Mouse (Mus musculus): ENCODE results near the gene Dnah17. TPM values are rescaled to one million over a fixed set of nuclear protein-coding genes. Genes with fewer than 3 reads are reported as not detected.

Dnah17 gene
- total and polyA plus RNA-seq, 2 experiments, result under 0.01 TPM

GRCm38 (mm10) chr11:118068812-118069332, 61.6 kb downstream of the Dnah17 start:
- TF ChIP-seq POLR2A (IDR thresholded peaks at IDR 0.05; ENCODE audit: extremely low read depth, insufficient read depth, low read length), result no peak
- no peak for TF ChIP-seq CTCF (IDR thresholded peaks at IDR 0.05; ENCODE audit: low read depth, low read length)
- H3K36me3 ChIP-seq (ENCODE audit: control insufficient read depth, insufficient read depth, low read length), result no peaks in the 10 kb centered on the region
- no peaks in the 10 kb centered on the region for H3K4me1 ChIP-seq (ENCODE audit: control insufficient read depth, insufficient read depth, low read length)
- H3K9ac ChIP-seq (ENCODE audit: low read depth, low read length), result no peak overlapping the region
- H3K27me3 ChIP-seq (ENCODE audit: control insufficient read depth, insufficient read depth, low read length), result no peaks in the 10 kb centered on the region
- H3K27ac ChIP-seq (replicated peaks; ENCODE audit: insufficient read depth, low read depth, low read length), result no peak overlapping the region
- DNase-seq (ENCODE audit: extremely low read depth, low read depth, low spot score), result no peak
- H3K79me2 ChIP-seq (ENCODE audit: control insufficient read depth, insufficient read depth, low read length), result no peaks in the 10 kb centered on the region
- no peak overlapping the region for H3K4me3 ChIP-seq (ENCODE audit: insufficient read depth, low read depth, low read length)
- 82% methylated on average over 16 of the region's 16 CpGs for WGBS

- 89% methylated on average over 8 of the region's 8 CpGs for WGBS
- H3K4me1 ChIP-seq (ENCODE audit: control insufficient read depth, insufficient read depth, low read length), result no peaks in the 10 kb centered on the region
- H3K36me3 ChIP-seq (ENCODE audit: control insufficient read depth, insufficient read depth, low read length), result no peaks in the 10 kb centered on the region
- no peak overlapping the region for H3K4me3 ChIP-seq (ENCODE audit: insufficient read depth, low read depth, low read length)
- H3K9ac ChIP-seq (ENCODE audit: low read depth, low read length), result no peak overlapping the region
- TF ChIP-seq CTCF (IDR thresholded peaks at IDR 0.05; ENCODE audit: low read depth, low read length) (no peak), POLR2A (IDR thresholded peaks at IDR 0.05; ENCODE audit: extremely low read depth, insufficient read depth, low read length) (no peak)
- DNase-seq (ENCODE audit: extremely low read depth, low read depth, low spot score), result no peak
- H3K27me3 ChIP-seq (ENCODE audit: control insufficient read depth, insufficient read depth, low read length), result no peaks in the 10 kb centered on the region
- no peaks in the 10 kb centered on the region for H3K79me2 ChIP-seq (ENCODE audit: control insufficient read depth, insufficient read depth, low read length)
- H3K27ac ChIP-seq (replicated peaks; ENCODE audit: insufficient read depth, low read depth, low read length), result no peak overlapping the region
Measured at GRCm38 (mm10) chr11:118067588-118067987, 62.8 kb downstream of the Dnah17 start.

- Histone ChIP-seq H3K27ac (replicated peaks; ENCODE audit: insufficient read depth, low read depth, low read length) (no peak overlapping the region), H3K79me2 (ENCODE audit: control insufficient read depth, insufficient read depth, low read length) (no peaks in the 10 kb centered on the region), H3K27me3 (ENCODE audit: control insufficient read depth, insufficient read depth, low read length) (0 out of 2 replicates have a peak, but pooled peaks cover 2% of the 10 kb centered on the region), H3K4me1 (ENCODE audit: control insufficient read depth, insufficient read depth, low read length) (no peaks in the 10 kb centered on the region), H3K9ac (ENCODE audit: low read depth, low read length) (no peak overlapping the region), H3K36me3 (ENCODE audit: control insufficient read depth, insufficient read depth, low read length) (no peaks in the 10 kb centered on the region), H3K4me3 (ENCODE audit: insufficient read depth, low read depth, low read length) (no peak overlapping the region)
- DNase-seq (ENCODE audit: extremely low read depth, low read depth, low spot score), result no peak
- WGBS, result 61% methylated on average over 14 of the region's 14 CpGs
- TF ChIP-seq CTCF (IDR thresholded peaks at IDR 0.05; ENCODE audit: low read depth, low read length) (no peak), POLR2A (IDR thresholded peaks at IDR 0.05; ENCODE audit: extremely low read depth, insufficient read depth, low read length) (no peak)
Measured at GRCm38 (mm10) chr11:118060038-118060437, 70.4 kb downstream of the Dnah17 start.

- TF ChIP-seq CTCF (IDR thresholded peaks at IDR 0.05; ENCODE audit: low read depth, low read length) (no peak), POLR2A (IDR thresholded peaks at IDR 0.05; ENCODE audit: extremely low read depth, insufficient read depth, low read length) (no peak)
- Histone ChIP-seq H3K4me3 (ENCODE audit: insufficient read depth, low read depth, low read length) (no peak overlapping the region), H3K27ac (replicated peaks; ENCODE audit: insufficient read depth, low read depth, low read length) (no peak overlapping the region), H3K36me3 (ENCODE audit: control insufficient read depth, insufficient read depth, low read length) (no peaks in the 10 kb centered on the region), H3K79me2 (ENCODE audit: control insufficient read depth, insufficient read depth, low read length) (no peaks in the 10 kb centered on the region), H3K4me1 (ENCODE audit: control insufficient read depth, insufficient read depth, low read length) (no peaks in the 10 kb centered on the region), H3K27me3 (ENCODE audit: control insufficient read depth, insufficient read depth, low read length) (0 out of 2 replicates have a peak, but pooled peaks cover 2% of the 10 kb centered on the region), H3K9ac (ENCODE audit: low read depth, low read length) (no peak overlapping the region)
- 64% methylated on average over 10 of the region's 10 CpGs for WGBS
- DNase-seq (ENCODE audit: extremely low read depth, low read depth, low spot score), result no peak
Measured at GRCm38 (mm10) chr11:118058872-118059271, 71.6 kb downstream of the Dnah17 start.

GRCm38 (mm10) chr11:118058367-118058766, 72.1 kb downstream of the Dnah17 start:
- 0 out of 2 replicates have a peak, but pooled peaks cover 2% of the 10 kb centered on the region for H3K27me3 ChIP-seq (ENCODE audit: control insufficient read depth, insufficient read depth, low read length)
- no peaks in the 10 kb centered on the region for H3K4me1 ChIP-seq (ENCODE audit: control insufficient read depth, insufficient read depth, low read length)
- 67% methylated on average over 12 of the region's 12 CpGs for WGBS
- H3K9ac ChIP-seq (ENCODE audit: low read depth, low read length), result no peak overlapping the region
- no peak for TF ChIP-seq POLR2A (IDR thresholded peaks at IDR 0.05; ENCODE audit: extremely low read depth, insufficient read depth, low read length)
- TF ChIP-seq CTCF (IDR thresholded peaks at IDR 0.05; ENCODE audit: low read depth, low read length), result no peak
- no peak overlapping the region for H3K4me3 ChIP-seq (ENCODE audit: insufficient read depth, low read depth, low read length)
- no peak overlapping the region for H3K27ac ChIP-seq (replicated peaks; ENCODE audit: insufficient read depth, low read depth, low read length)
- no peak for DNase-seq (ENCODE audit: extremely low read depth, low read depth, low spot score)
- H3K36me3 ChIP-seq (ENCODE audit: control insufficient read depth, insufficient read depth, low read length), result no peaks in the 10 kb centered on the region
- no peaks in the 10 kb centered on the region for H3K79me2 ChIP-seq (ENCODE audit: control insufficient read depth, insufficient read depth, low read length)

- DNase-seq (ENCODE audit: extremely low read depth, low read depth, low spot score), result peak; percentile 19
- no peaks in the 10 kb centered on the region for H3K4me1 ChIP-seq (ENCODE audit: control insufficient read depth, insufficient read depth, low read length)
- WGBS, result 58% methylated on average over 16 of the region's 16 CpGs
- H3K27me3 ChIP-seq (ENCODE audit: control insufficient read depth, insufficient read depth, low read length), result no peaks in the 10 kb centered on the region
- no peaks in the 10 kb centered on the region for H3K79me2 ChIP-seq (ENCODE audit: control insufficient read depth, insufficient read depth, low read length)
- H3K4me3 ChIP-seq (ENCODE audit: insufficient read depth, low read depth, low read length), result no peak overlapping the region
- no peak overlapping the region for H3K27ac ChIP-seq (replicated peaks; ENCODE audit: insufficient read depth, low read depth, low read length)
- no peaks in the 10 kb centered on the region for H3K36me3 ChIP-seq (ENCODE audit: control insufficient read depth, insufficient read depth, low read length)
- no peak overlapping the region for H3K9ac ChIP-seq (ENCODE audit: low read depth, low read length)
- no peak for TF ChIP-seq CTCF (IDR thresholded peaks at IDR 0.05; ENCODE audit: low read depth, low read length)
- no peak for TF ChIP-seq POLR2A (IDR thresholded peaks at IDR 0.05; ENCODE audit: extremely low read depth, insufficient read depth, low read length)
Measured at GRCm38 (mm10) chr11:118050174-118050573, 80.3 kb downstream of the Dnah17 start.
